Mouse (Mus musculus): Measurements from ENCODE around the gene Gm9745.
"Not testable (repeated sequence)": the region's sequence is repeated elsewhere in the genome, so short reads cannot be mapped to it uniquely, and the experiment has no call there.

Gm9745 gene

GRCm38 (mm10) chr13:8948131-8948530 lies at the start of gene Gm9745:
TSS of gene Gm9745 (minus strand) at chr13:8948231.
- not testable (repeated sequence) for DNase-seq (ENCODE audit: low spot score in 2 of 2)

GRCm38 (mm10) chr13:8997221-8997620 lies 49.2 kb upstream of the Gm9745 start:
- DNase-seq (ENCODE audit: low spot score in 2 of 2): not testable (repeated sequence)

GRCm38 (mm10) chr13:8995990-8996786 lies 48.2 kb upstream of the Gm9745 start, which contains the start of gene Gtpbp4:
TSS of gene Gtpbp4 (minus strand) at chr13:8996083.
- DNase-seq (ENCODE audit: low spot score in 2 of 2): peak; percentile 94 to 97

GRCm38 (mm10) chr13:8995159-8995989 lies 47.3 kb upstream of the Gm9745 start:
- no peak for DNase-seq (ENCODE audit: low spot score in 2 of 2)

GRCm38 (mm10) chr13:8992231-8992630 lies 44.2 kb upstream of the Gm9745 start:
- DNase-seq (ENCODE audit: low spot score in 2 of 2): no peak

- DNase-seq (ENCODE audit: low spot score in 2 of 2): no peak
Observed at GRCm38 (mm10) chr13:8972972-8973371, 24.9 kb upstream of the Gm9745 start.

GRCm38 (mm10) chr13:8972369-8972768 lies 24.3 kb upstream of the Gm9745 start:
- DNase-seq (ENCODE audit: low spot score in 2 of 2): no peak

- no peak for DNase-seq (ENCODE audit: low spot score in 2 of 2)
Observed at GRCm38 (mm10) chr13:8967742-8968141, 19.7 kb upstream of the Gm9745 start.

GRCm38 (mm10) chr13:8965224-8965623 lies 17.2 kb upstream of the Gm9745 start:
- no peak for DNase-seq (ENCODE audit: low spot score in 2 of 2)

- peak; percentile 3 to 6 for DNase-seq (ENCODE audit: low spot score in 2 of 2)
Observed at GRCm38 (mm10) chr13:8962266-8962665, 14.2 kb upstream of the Gm9745 start.

- not testable (repeated sequence) for DNase-seq (ENCODE audit: low spot score in 2 of 2)
Observed at GRCm38 (mm10) chr13:8961128-8961888, 13.3 kb upstream of the Gm9745 start.

GRCm38 (mm10) chr13:8959554-8959953 lies 11.5 kb upstream of the Gm9745 start:
- DNase-seq (ENCODE audit: low spot score in 2 of 2): not testable (repeated sequence)

GRCm38 (mm10) chr13:8959058-8959457 lies 11.0 kb upstream of the Gm9745 start:
- not testable (repeated sequence) for DNase-seq (ENCODE audit: low spot score in 2 of 2)

- DNase-seq (ENCODE audit: low spot score in 2 of 2): not testable (repeated sequence)
Observed at GRCm38 (mm10) chr13:8956873-8957272, 8.8 kb upstream of the Gm9745 start.

GRCm38 (mm10) chr13:8955127-8955526 lies 7.1 kb upstream of the Gm9745 start:
- not testable (repeated sequence) for DNase-seq (ENCODE audit: low spot score in 2 of 2)

- DNase-seq (ENCODE audit: low spot score in 2 of 2): not testable (repeated sequence)
Observed at GRCm38 (mm10) chr13:8952563-8952962, 4.5 kb upstream of the Gm9745 start, which contains the start of gene Idi2. TSS of gene Idi2 (plus strand) at chr13:8952863.

- not testable (repeated sequence) for DNase-seq (ENCODE audit: low spot score in 2 of 2)
Observed at GRCm38 (mm10) chr13:8943828-8944227, 4.2 kb downstream of the Gm9745 start.

GRCm38 (mm10) chr13:8941701-8942100 lies 6.3 kb downstream of the Gm9745 start:
- not testable (repeated sequence) for DNase-seq (ENCODE audit: low spot score in 2 of 2)

- not testable (repeated sequence) for DNase-seq (ENCODE audit: low spot score in 2 of 2)
Observed at GRCm38 (mm10) chr13:8941110-8941509, 6.9 kb downstream of the Gm9745 start.

- DNase-seq (ENCODE audit: low spot score in 2 of 2): not testable (repeated sequence)
Observed at GRCm38 (mm10) chr13:8937611-8938140, 10.4 kb downstream of the Gm9745 start.

- DNase-seq (ENCODE audit: low spot score in 2 of 2): no peak
Observed at GRCm38 (mm10) chr13:8933499-8933898, 14.5 kb downstream of the Gm9745 start.

Data from heart, adult 9 months (tissue).